Mouse (Mus musculus): ENCODE data around the gene Mettl8. TPM values are rescaled to one million over a fixed set of nuclear protein-coding genes. Genes with fewer than 3 reads are reported as not detected.

The Mettl8 gene
- polyA plus RNA-seq, 1 experiment from 2014 or later: 6.0 TPM

GRCm38 (mm10) chr2:71071601-71072000, 16.2 kb upstream of the Mettl8 start:
- 98% methylated on average over 4 of the region's 4 CpGs for WGBS
- no peak for ATAC-seq
- no peak overlapping the region for H3K4me2 ChIP-seq (replicated peaks; ENCODE audit: low read depth)

GRCm38 (mm10) chr2:71056115-71056835, 892 bp upstream of the Mettl8 start:
- Histone ChIP-seq H3K9ac (ENCODE audit: low read depth, low read length) (peak overlapping the region; percentile 87), H3K4me3 (ENCODE audit: low read depth, low read length) (peak overlapping the region; percentile 84), H3K27me3 (replicated peaks; ENCODE audit: control insufficient read depth, insufficient read depth, low read length) (no peaks in the 10 kb centered on the region), H3K27ac (ENCODE audit: low read depth, low read length) (peak overlapping the region; percentile 98), H3K4me1 (replicated peaks; ENCODE audit: control insufficient read depth, insufficient read depth, low read length) (0 out of 2 replicates have a peak, but pooled peaks cover 5% of the 10 kb centered on the region), H3K36me3 (ENCODE audit: control insufficient read depth, insufficient read depth) (peaks cover 15% of the 10 kb centered on the region), H3K4me2 (replicated peaks; ENCODE audit: low read depth) (peak overlapping the region; percentile 88), H3K9me3 (ENCODE audit: control insufficient read depth) (no peaks in the 10 kb centered on the region)
- WGBS: 10% methylated on average over 21 of the region's 21 CpGs
- no peak for ATAC-seq
- peak; percentile 45 for TF ChIP-seq CTCF (IDR thresholded peaks at IDR 0.05; ENCODE audit: low read depth)

More at GRCm38 (mm10) chr2:71071601-71072000, 16.2 kb upstream of the Mettl8 start:
- no peaks in the 10 kb centered on the region for H3K27me3 ChIP-seq (replicated peaks; ENCODE audit: control insufficient read depth, insufficient read depth, low read length)
- no peaks in the 10 kb centered on the region for H3K4me1 ChIP-seq (replicated peaks; ENCODE audit: control insufficient read depth, insufficient read depth, low read length)
- no peak for TF ChIP-seq CTCF (IDR thresholded peaks at IDR 0.05; ENCODE audit: low read depth)
- no peak overlapping the region for H3K27ac ChIP-seq (ENCODE audit: low read depth, low read length)
- H3K9me3 ChIP-seq (ENCODE audit: control insufficient read depth): no peaks in the 10 kb centered on the region
- 0 out of 2 replicates have a peak, but pooled peaks cover 7% of the 10 kb centered on the region for H3K36me3 ChIP-seq (ENCODE audit: control insufficient read depth, insufficient read depth)
- H3K4me3 ChIP-seq (ENCODE audit: low read depth, low read length): no peak overlapping the region
- H3K9ac ChIP-seq (ENCODE audit: low read depth, low read length): no peak overlapping the region

- 0 out of 2 replicates have a peak, but pooled peaks cover 5% of the 10 kb centered on the region for H3K4me1 ChIP-seq (replicated peaks; ENCODE audit: control insufficient read depth, insufficient read depth, low read length)
- H3K4me2 ChIP-seq (replicated peaks; ENCODE audit: low read depth): peak overlapping the region; percentile 88
- no peaks in the 10 kb centered on the region for H3K27me3 ChIP-seq (replicated peaks; ENCODE audit: control insufficient read depth, insufficient read depth, low read length)
- H3K9ac ChIP-seq (ENCODE audit: low read depth, low read length): peak overlapping the region; percentile 63
- no peak overlapping the region for H3K27ac ChIP-seq (ENCODE audit: low read depth, low read length)
- H3K4me3 ChIP-seq (ENCODE audit: low read depth, low read length): peak overlapping the region; percentile 84
- H3K9me3 ChIP-seq (ENCODE audit: control insufficient read depth): no peaks in the 10 kb centered on the region
- no peak for ATAC-seq
- WGBS: 26% methylated on average over 9 of the region's 9 CpGs
- H3K36me3 ChIP-seq (ENCODE audit: control insufficient read depth, insufficient read depth): peaks cover 9% of the 10 kb centered on the region
- TF ChIP-seq CTCF (IDR thresholded peaks at IDR 0.05; ENCODE audit: low read depth): no peak
These were observed 667 bp downstream of the Mettl8 start for GRCm38 (mm10) chr2:71054716-71055115.

- no peaks in the 10 kb centered on the region for H3K27me3 ChIP-seq (replicated peaks; ENCODE audit: control insufficient read depth, insufficient read depth, low read length)
- H3K4me2 ChIP-seq (replicated peaks; ENCODE audit: low read depth): no peak overlapping the region
- 0 out of 2 replicates have a peak, but pooled peaks cover 6% of the 10 kb centered on the region for H3K4me1 ChIP-seq (replicated peaks; ENCODE audit: control insufficient read depth, insufficient read depth, low read length)
- H3K4me3 ChIP-seq (ENCODE audit: low read depth, low read length): no peak overlapping the region
- H3K27ac ChIP-seq (ENCODE audit: low read depth, low read length): no peak overlapping the region
- no peak for ATAC-seq
- 62% methylated on average over 7 of the region's 7 CpGs for WGBS
- no peaks in the 10 kb centered on the region for H3K9me3 ChIP-seq (ENCODE audit: control insufficient read depth)
- H3K36me3 ChIP-seq (ENCODE audit: control insufficient read depth, insufficient read depth): no peaks in the 10 kb centered on the region
- no peak overlapping the region for H3K9ac ChIP-seq (ENCODE audit: low read depth, low read length)
- no peak for TF ChIP-seq CTCF (IDR thresholded peaks at IDR 0.05; ENCODE audit: low read depth)
These were observed 4.9 kb downstream of the Mettl8 start for GRCm38 (mm10) chr2:71050511-71050910.

- peak; percentile 50; the same call in 1 of the 2 replicates for ATAC-seq
- no peak overlapping the region for H3K9ac ChIP-seq (ENCODE audit: low read depth, low read length)
- WGBS: 68% methylated on average over 12 of the region's 12 CpGs
These were observed 6.5 kb downstream of the Mettl8 start for GRCm38 (mm10) chr2:71048896-71049295.

GRCm38 (mm10) chr2:71046751-71047320, 8.5 kb downstream of the Mettl8 start:
- Histone ChIP-seq H3K4me1 (replicated peaks; ENCODE audit: control insufficient read depth, insufficient read depth, low read length) (0 out of 2 replicates have a peak, but pooled peaks cover 3% of the 10 kb centered on the region), H3K4me3 (ENCODE audit: low read depth, low read length) (no peak overlapping the region), H3K27ac (ENCODE audit: low read depth, low read length) (no peak overlapping the region), H3K4me2 (replicated peaks; ENCODE audit: low read depth) (no peak overlapping the region), H3K9me3 (ENCODE audit: control insufficient read depth) (no peaks in the 10 kb centered on the region), H3K27me3 (replicated peaks; ENCODE audit: control insufficient read depth, insufficient read depth, low read length) (no peaks in the 10 kb centered on the region), H3K9ac (ENCODE audit: low read depth, low read length) (no peak overlapping the region), H3K36me3 (ENCODE audit: control insufficient read depth, insufficient read depth) (no peaks in the 10 kb centered on the region)
- no peak for ATAC-seq
- no peak for TF ChIP-seq CTCF (IDR thresholded peaks at IDR 0.05; ENCODE audit: low read depth)
- 37% methylated on average over 6 of the region's 6 CpGs for WGBS

More at GRCm38 (mm10) chr2:71048896-71049295, 6.5 kb downstream of the Mettl8 start:
- TF ChIP-seq CTCF (IDR thresholded peaks at IDR 0.05; ENCODE audit: low read depth): peak; percentile 54
- Histone ChIP-seq H3K4me3 (ENCODE audit: low read depth, low read length) (no peak overlapping the region), H3K9me3 (ENCODE audit: control insufficient read depth) (no peaks in the 10 kb centered on the region), H3K36me3 (ENCODE audit: control insufficient read depth, insufficient read depth) (no peaks in the 10 kb centered on the region), H3K27ac (ENCODE audit: low read depth, low read length) (no peak overlapping the region), H3K4me2 (replicated peaks; ENCODE audit: low read depth) (no peak overlapping the region), H3K4me1 (replicated peaks; ENCODE audit: control insufficient read depth, insufficient read depth, low read length) (0 out of 2 replicates have a peak, but pooled peaks cover 3% of the 10 kb centered on the region), H3K27me3 (replicated peaks; ENCODE audit: control insufficient read depth, insufficient read depth, low read length) (no peaks in the 10 kb centered on the region)
